Mouse (Mus musculus): ENCODE measurements around the gene Slu7. TPM values are rescaled to one million over a fixed set of nuclear protein-coding genes. Genes with fewer than 3 reads are reported as not detected.
A peak's percentile ranks its signal among the peaks of the same experiment; 100 is the strongest.

The Slu7 gene
- total and polyA plus RNA-seq, 2 experiments from 2014 or later: 7.2 to 31.7 TPM

GRCm38 (mm10) chr11:43470881-43471820 is 37.6 kb downstream of the Slu7 start:
- H3K9me3 ChIP-seq (replicated peaks; ENCODE audit: control insufficient read depth, low read length): no peaks in the 10 kb centered on the region
- no peak overlapping the region for H3K4me2 ChIP-seq (ENCODE audit: low read depth, low read length)
- TF ChIP-seq EP300 (IDR thresholded peaks at IDR 0.05; ENCODE audit: low read depth) (no peak), CTCF (IDR thresholded peaks at IDR 0.05; ENCODE audit: low read depth) (no peak)
- DNase-seq (ENCODE audit: low spot score): no peak
- 66% methylated on average over 6 of the region's 6 CpGs for WGBS
- H3K4me1 ChIP-seq (ENCODE audit: control insufficient read depth, insufficient read depth): peaks cover 14% of the 10 kb centered on the region; the same call in 1 of the 2 replicates
- no peak overlapping the region for H3K27ac ChIP-seq (ENCODE audit: low read depth)
- H3K27me3 ChIP-seq (ENCODE audit: control insufficient read depth, insufficient read depth, low read length): no peaks in the 10 kb centered on the region
- H3K4me3 ChIP-seq (ENCODE audit: low read depth, low read length): no peak overlapping the region
- ATAC-seq (ENCODE audit: insufficient read depth, low read depth): no peak
- H3K9ac ChIP-seq (replicated peaks; ENCODE audit: low read depth, low read length): no peak overlapping the region
- H3K36me3 ChIP-seq (replicated peaks; ENCODE audit: control insufficient read depth, insufficient read depth, low read length): no peaks in the 10 kb centered on the region

GRCm38 (mm10) chr11:43473115-43473514 is 39.6 kb downstream of the Slu7 start:
- H3K9ac ChIP-seq (replicated peaks; ENCODE audit: low read depth, low read length): no peak overlapping the region
- no peaks in the 10 kb centered on the region for H3K27me3 ChIP-seq (ENCODE audit: control insufficient read depth, insufficient read depth, low read length)
- no peak overlapping the region for H3K4me2 ChIP-seq (ENCODE audit: low read depth, low read length)
- H3K4me3 ChIP-seq (ENCODE audit: low read depth, low read length): no peak overlapping the region
- no peak for ATAC-seq (ENCODE audit: insufficient read depth, low read depth)
- H3K4me1 ChIP-seq (ENCODE audit: control insufficient read depth, insufficient read depth): peaks cover 14% of the 10 kb centered on the region; the same call in 1 of the 2 replicates
- TF ChIP-seq CTCF (IDR thresholded peaks at IDR 0.05; ENCODE audit: low read depth) (no peak), EP300 (IDR thresholded peaks at IDR 0.05; ENCODE audit: low read depth) (no peak)
- no peak overlapping the region for H3K27ac ChIP-seq (ENCODE audit: low read depth)
- no peak for DNase-seq (ENCODE audit: low spot score)
- 84% methylated on average over 1 of the region's 1 CpGs for WGBS
- H3K9me3 ChIP-seq (replicated peaks; ENCODE audit: control insufficient read depth, low read length): no peaks in the 10 kb centered on the region
- H3K36me3 ChIP-seq (replicated peaks; ENCODE audit: control insufficient read depth, insufficient read depth, low read length): no peaks in the 10 kb centered on the region

- peak overlapping the region; percentile 42 for H3K4me3 ChIP-seq (ENCODE audit: low read depth, low read length)
- DNase-seq (ENCODE audit: low spot score) (no peak), ATAC-seq (ENCODE audit: insufficient read depth, low read depth) (no peak)
- peaks cover 14% of the 10 kb centered on the region; the same call in 1 of the 2 replicates for H3K4me1 ChIP-seq (ENCODE audit: control insufficient read depth, insufficient read depth)
- H3K9me3 ChIP-seq (replicated peaks; ENCODE audit: control insufficient read depth, low read length): no peaks in the 10 kb centered on the region
- H3K4me2 ChIP-seq (ENCODE audit: low read depth, low read length): peak overlapping the region; percentile 68
- WGBS: 47% methylated on average over 15 of the region's 15 CpGs
- no peaks in the 10 kb centered on the region for H3K36me3 ChIP-seq (replicated peaks; ENCODE audit: control insufficient read depth, insufficient read depth, low read length)
- TF ChIP-seq CTCF (IDR thresholded peaks at IDR 0.05; ENCODE audit: low read depth): no peak
- no peak for TF ChIP-seq EP300 (IDR thresholded peaks at IDR 0.05; ENCODE audit: low read depth)
- no peaks in the 10 kb centered on the region for H3K27me3 ChIP-seq (ENCODE audit: control insufficient read depth, insufficient read depth, low read length)
- no peak overlapping the region for H3K27ac ChIP-seq (ENCODE audit: low read depth)
- no peak overlapping the region for H3K9ac ChIP-seq (replicated peaks; ENCODE audit: low read depth, low read length)
Observed at GRCm38 (mm10) chr11:43473635-43474224, 40.2 kb downstream of the Slu7 start.

- no peak for TF ChIP-seq CTCF (IDR thresholded peaks at IDR 0.05; ENCODE audit: low read depth)
- no peak for TF ChIP-seq EP300 (IDR thresholded peaks at IDR 0.05; ENCODE audit: low read depth)
- Histone ChIP-seq H3K9ac (replicated peaks; ENCODE audit: low read depth, low read length) (no peak within 1 kb of the TSS; the same call in 1 of the 2 replicates), H3K36me3 (replicated peaks; ENCODE audit: control insufficient read depth, insufficient read depth, low read length) (no peaks in the 10 kb centered on the region), H3K4me3 (ENCODE audit: low read depth, low read length) (peak within 1 kb of the TSS; percentile 42), H3K4me1 (ENCODE audit: control insufficient read depth, insufficient read depth) (peaks cover 19% of the 10 kb centered on the region; the same call in 1 of the 2 replicates), H3K9me3 (replicated peaks; ENCODE audit: control insufficient read depth, low read length) (no peaks in the 10 kb centered on the region), H3K27me3 (ENCODE audit: control insufficient read depth, insufficient read depth, low read length) (no peaks in the 10 kb centered on the region), H3K4me2 (ENCODE audit: low read depth, low read length) (peak within 1 kb of the TSS; percentile 68), H3K27ac (ENCODE audit: low read depth) (0 out of 2 replicates have a peak within 1 kb of the TSS, but pooled peaks have one; percentile 1)
- DNase-seq (ENCODE audit: low spot score) (peak; percentile 46), ATAC-seq (ENCODE audit: insufficient read depth, low read depth) (peak; percentile 79)
- whole genome bisulfite sequencing: 4% methylated on average over 24 of the region's 24 CpGs
Observed at GRCm38 (mm10) chr11:43474225-43474774, 40.8 kb downstream of the Slu7 start, which contains the start of gene C1qtnf2. C1qtnf2 (plus strand) TSS chr11:43474276.

GRCm38 (mm10) chr11:43479376-43479775 is 45.8 kb downstream of the Slu7 start:
- 91% methylated on average over 3 of the region's 3 CpGs for WGBS
- Histone ChIP-seq H3K4me3 (ENCODE audit: low read depth, low read length) (no peak overlapping the region), H3K9me3 (replicated peaks; ENCODE audit: control insufficient read depth, low read length) (no peaks in the 10 kb centered on the region), H3K4me1 (ENCODE audit: control insufficient read depth, insufficient read depth) (peaks cover 35% of the 10 kb centered on the region), H3K4me2 (ENCODE audit: low read depth, low read length) (no peak overlapping the region), H3K27me3 (ENCODE audit: control insufficient read depth, insufficient read depth, low read length) (no peaks in the 10 kb centered on the region), H3K9ac (replicated peaks; ENCODE audit: low read depth, low read length) (no peak overlapping the region), H3K27ac (ENCODE audit: low read depth) (no peak overlapping the region), H3K36me3 (replicated peaks; ENCODE audit: control insufficient read depth, insufficient read depth, low read length) (no peaks in the 10 kb centered on the region)
- TF ChIP-seq CTCF (IDR thresholded peaks at IDR 0.05; ENCODE audit: low read depth): no peak
- no peak for TF ChIP-seq EP300 (IDR thresholded peaks at IDR 0.05; ENCODE audit: low read depth)
- no peak for DNase-seq (ENCODE audit: low spot score)
- no peak for ATAC-seq (ENCODE audit: insufficient read depth, low read depth)

All from heart, postnatal 0 days (tissue).